Mouse (Mus musculus): ENCODE measurements around the gene Hspe1.

Hspe1 gene

GRCm38 (mm10) chr1:55075652-55076394, 12.1 kb upstream of the Hspe1 start:
- TF ChIP-seq GATA4 (IDR thresholded peaks at IDR 0.05; ENCODE audit: insufficient replicate concordance, low read length): no peak

- TF ChIP-seq GATA4 (IDR thresholded peaks at IDR 0.05; ENCODE audit: insufficient replicate concordance, low read length): no peak
These were observed 11.6 kb upstream of the Hspe1 start for GRCm38 (mm10) chr1:55076395-55076743.

GRCm38 (mm10) chr1:55076849-55077516, 10.9 kb upstream of the Hspe1 start:
- no peak for TF ChIP-seq GATA4 (IDR thresholded peaks at IDR 0.05; ENCODE audit: insufficient replicate concordance, low read length)

- no peak for TF ChIP-seq GATA4 (IDR thresholded peaks at IDR 0.05; ENCODE audit: insufficient replicate concordance, low read length)
These were observed 8.3 kb upstream of the Hspe1 start for GRCm38 (mm10) chr1:55079677-55080076.

GRCm38 (mm10) chr1:55082106-55082505, 5.8 kb upstream of the Hspe1 start:
- TF ChIP-seq GATA4 (IDR thresholded peaks at IDR 0.05; ENCODE audit: insufficient replicate concordance, low read length): no peak

GRCm38 (mm10) chr1:55085781-55086366, 2.1 kb upstream of the Hspe1 start:
- no peak for TF ChIP-seq GATA4 (IDR thresholded peaks at IDR 0.05; ENCODE audit: insufficient replicate concordance, low read length)

GRCm38 (mm10) chr1:55086868-55087400, 998 bp upstream of the Hspe1 start:
- no peak for TF ChIP-seq GATA4 (IDR thresholded peaks at IDR 0.05; ENCODE audit: insufficient replicate concordance, low read length)

- no peak for TF ChIP-seq GATA4 (IDR thresholded peaks at IDR 0.05; ENCODE audit: insufficient replicate concordance, low read length)
These were observed 479 bp upstream of the Hspe1 start for GRCm38 (mm10) chr1:55087401-55087904.

GRCm38 (mm10) chr1:55088611-55089497, 922 bp downstream of the Hspe1 start:
- TF ChIP-seq GATA4 (IDR thresholded peaks at IDR 0.05; ENCODE audit: insufficient replicate concordance, low read length): no peak

GRCm38 (mm10) chr1:55089498-55090064, 1.6 kb downstream of the Hspe1 start:
- TF ChIP-seq GATA4 (IDR thresholded peaks at IDR 0.05; ENCODE audit: insufficient replicate concordance, low read length): no peak

GRCm38 (mm10) chr1:55092056-55092455, 4.1 kb downstream of the Hspe1 start:
- TF ChIP-seq GATA4 (IDR thresholded peaks at IDR 0.05; ENCODE audit: insufficient replicate concordance, low read length): no peak

- TF ChIP-seq GATA4 (IDR thresholded peaks at IDR 0.05; ENCODE audit: insufficient replicate concordance, low read length): no peak
These were observed 4.5 kb downstream of the Hspe1 start for GRCm38 (mm10) chr1:55092469-55092868.

GRCm38 (mm10) chr1:55106919-55107585, 19.1 kb downstream of the Hspe1 start:
- TF ChIP-seq GATA4 (IDR thresholded peaks at IDR 0.05; ENCODE audit: insufficient replicate concordance, low read length): no peak

GRCm38 (mm10) chr1:55107644-55108043, 19.7 kb downstream of the Hspe1 start:
- TF ChIP-seq GATA4 (IDR thresholded peaks at IDR 0.05; ENCODE audit: insufficient replicate concordance, low read length): no peak

All from liver, adult (tissue).